Mouse (Mus musculus): ENCODE data around the gene Rpl18. TPM values are rescaled to one million over a fixed set of nuclear protein-coding genes. Genes with fewer than 3 reads are reported as not detected.
A peak's percentile ranks its signal among the peaks of the same experiment; 100 is the strongest.

The Rpl18 gene
- polyA plus RNA-seq, 1 experiment from 2014 or later, result 1,024 TPM

- H3K4me2 ChIP-seq (ENCODE audit: low read depth, low read length), result no peak overlapping the region
- no peak overlapping the region for H3K4me3 ChIP-seq (replicated peaks; ENCODE audit: low read length)
- no peak overlapping the region for H3K27ac ChIP-seq (ENCODE audit: low read length)
- 40% methylated on average over 6 of the region's 6 CpGs for WGBS
- peaks cover 8% of the 10 kb centered on the region; the same call in 1 of the 2 replicates for H3K36me3 ChIP-seq (ENCODE audit: control insufficient read depth, insufficient read depth, low read length)
- H3K4me1 ChIP-seq (ENCODE audit: control insufficient read depth, insufficient read depth, low read length), result peaks cover 31% of the 10 kb centered on the region
- no peaks in the 10 kb centered on the region for H3K27me3 ChIP-seq (ENCODE audit: control insufficient read depth, insufficient read depth, low read length)
- H3K9me3 ChIP-seq (replicated peaks; ENCODE audit: control insufficient read depth, low read length), result no peaks in the 10 kb centered on the region
- no peak for ATAC-seq (ENCODE audit: insufficient read depth, low FRiP score)
- H3K9ac ChIP-seq (ENCODE audit: low read length), result no peak overlapping the region
These were observed 6.2 kb upstream of the Rpl18 start for GRCm38 (mm10) chr7:45709036-45709435.

- Histone ChIP-seq H3K4me3 (replicated peaks; ENCODE audit: low read length) (no peak overlapping the region), H3K4me1 (ENCODE audit: control insufficient read depth, insufficient read depth, low read length) (peaks cover 36% of the 10 kb centered on the region), H3K27me3 (ENCODE audit: control insufficient read depth, insufficient read depth, low read length) (no peaks in the 10 kb centered on the region), H3K27ac (ENCODE audit: low read length) (no peak overlapping the region), H3K36me3 (ENCODE audit: control insufficient read depth, insufficient read depth, low read length) (peaks cover 8% of the 10 kb centered on the region; the same call in 1 of the 2 replicates), H3K4me2 (ENCODE audit: low read depth, low read length) (no peak overlapping the region), H3K9me3 (replicated peaks; ENCODE audit: control insufficient read depth, low read length) (no peaks in the 10 kb centered on the region), H3K9ac (ENCODE audit: low read length) (no peak overlapping the region)
- WGBS, result 75% methylated on average over 14 of the region's 14 CpGs
- ATAC-seq (ENCODE audit: insufficient read depth, low FRiP score), result no peak
These were observed 5.4 kb upstream of the Rpl18 start for GRCm38 (mm10) chr7:45709677-45710355.

GRCm38 (mm10) chr7:45710477-45711191, 4.6 kb upstream of the Rpl18 start:
- H3K4me3 ChIP-seq (replicated peaks; ENCODE audit: low read length), result no peak overlapping the region
- no peak overlapping the region for H3K27ac ChIP-seq (ENCODE audit: low read length)
- no peak for ATAC-seq (ENCODE audit: insufficient read depth, low FRiP score)
- H3K4me2 ChIP-seq (ENCODE audit: low read depth, low read length), result no peak overlapping the region
- H3K27me3 ChIP-seq (ENCODE audit: control insufficient read depth, insufficient read depth, low read length), result no peaks in the 10 kb centered on the region
- no peaks in the 10 kb centered on the region for H3K9me3 ChIP-seq (replicated peaks; ENCODE audit: control insufficient read depth, low read length)
- H3K4me1 ChIP-seq (ENCODE audit: control insufficient read depth, insufficient read depth, low read length), result peaks cover 36% of the 10 kb centered on the region
- no peak overlapping the region for H3K9ac ChIP-seq (ENCODE audit: low read length)
- WGBS, result 89% methylated on average over 20 of the region's 20 CpGs
- H3K36me3 ChIP-seq (ENCODE audit: control insufficient read depth, insufficient read depth, low read length), result peaks cover 8% of the 10 kb centered on the region; the same call in 1 of the 2 replicates

DNA sequence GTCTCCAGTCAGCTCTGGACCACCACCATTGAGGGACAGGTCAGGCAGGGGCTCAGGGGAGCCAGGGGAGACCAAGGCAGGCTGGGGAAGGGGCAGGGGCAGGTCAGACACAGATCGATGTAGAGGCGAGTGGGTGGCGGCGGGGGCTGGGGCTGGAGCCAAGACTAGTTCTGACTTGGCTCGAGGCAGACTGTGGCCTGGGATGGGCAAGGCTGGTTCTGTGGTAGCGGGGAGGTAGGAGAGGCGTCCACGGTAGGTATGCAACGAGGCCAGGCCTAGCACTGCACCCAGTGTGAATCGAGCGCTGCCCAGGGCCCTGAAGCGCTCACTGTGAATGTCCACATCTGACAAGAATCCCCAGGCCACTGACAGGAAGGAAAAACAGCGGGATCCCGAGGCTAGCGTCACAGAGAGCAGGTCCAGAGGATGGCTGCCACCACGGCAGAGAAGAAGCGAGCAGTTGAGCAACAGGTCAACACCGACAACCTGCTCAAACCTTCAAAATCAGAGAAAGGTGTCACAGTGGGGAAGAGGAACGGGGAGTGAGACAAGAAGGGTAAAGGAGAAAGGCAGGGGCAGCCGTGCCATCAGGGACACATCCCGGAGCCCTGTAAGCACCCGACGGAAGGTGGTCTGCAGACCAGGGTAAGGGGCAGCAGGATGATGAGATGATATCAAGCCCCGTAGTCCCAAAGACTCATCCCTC, 3.8 kb upstream of the Rpl18 start:
- no peak overlapping the region for H3K27ac ChIP-seq (ENCODE audit: low read length)
- H3K9ac ChIP-seq (ENCODE audit: low read length), result no peak overlapping the region
- H3K36me3 ChIP-seq (ENCODE audit: control insufficient read depth, insufficient read depth, low read length), result peaks cover 8% of the 10 kb centered on the region; the same call in 1 of the 2 replicates
- 88% methylated on average over 24 of the region's 24 CpGs for WGBS
- H3K9me3 ChIP-seq (replicated peaks; ENCODE audit: control insufficient read depth, low read length), result no peaks in the 10 kb centered on the region
- H3K4me3 ChIP-seq (replicated peaks; ENCODE audit: low read length), result no peak overlapping the region
- ATAC-seq (ENCODE audit: insufficient read depth, low FRiP score), result no peak
- no peaks in the 10 kb centered on the region for H3K27me3 ChIP-seq (ENCODE audit: control insufficient read depth, insufficient read depth, low read length)
- H3K4me2 ChIP-seq (ENCODE audit: low read depth, low read length), result no peak overlapping the region
- peaks cover 37% of the 10 kb centered on the region for H3K4me1 ChIP-seq (ENCODE audit: control insufficient read depth, insufficient read depth, low read length)

GRCm38 (mm10) chr7:45712022-45712757, 3.1 kb upstream of the Rpl18 start:
- Histone ChIP-seq H3K9ac (ENCODE audit: low read length) (no peak overlapping the region), H3K4me3 (replicated peaks; ENCODE audit: low read length) (no peak overlapping the region), H3K4me2 (ENCODE audit: low read depth, low read length) (no peak overlapping the region), H3K27ac (ENCODE audit: low read length) (no peak overlapping the region; the same call in 1 of the 2 replicates), H3K9me3 (replicated peaks; ENCODE audit: control insufficient read depth, low read length) (no peaks in the 10 kb centered on the region), H3K36me3 (ENCODE audit: control insufficient read depth, insufficient read depth, low read length) (peaks cover 8% of the 10 kb centered on the region; the same call in 1 of the 2 replicates), H3K4me1 (ENCODE audit: control insufficient read depth, insufficient read depth, low read length) (peaks cover 36% of the 10 kb centered on the region), H3K27me3 (ENCODE audit: control insufficient read depth, insufficient read depth, low read length) (no peaks in the 10 kb centered on the region)
- ATAC-seq (ENCODE audit: insufficient read depth, low FRiP score), result peak; percentile 49
- WGBS, result 82% methylated on average over 21 of the region's 21 CpGs

- Histone ChIP-seq H3K4me3 (replicated peaks; ENCODE audit: low read length) (peak overlapping the region; percentile 89), H3K9ac (ENCODE audit: low read length) (peak overlapping the region; percentile 82), H3K4me1 (ENCODE audit: control insufficient read depth, insufficient read depth, low read length) (peaks cover 26% of the 10 kb centered on the region), H3K4me2 (ENCODE audit: low read depth, low read length) (peak overlapping the region; percentile 67), H3K9me3 (replicated peaks; ENCODE audit: control insufficient read depth, low read length) (no peaks in the 10 kb centered on the region), H3K27ac (ENCODE audit: low read length) (peak overlapping the region; percentile 96), H3K27me3 (ENCODE audit: control insufficient read depth, insufficient read depth, low read length) (no peaks in the 10 kb centered on the region), H3K36me3 (ENCODE audit: control insufficient read depth, insufficient read depth, low read length) (peaks cover 8% of the 10 kb centered on the region; the same call in 1 of the 2 replicates)
- WGBS, result 84% methylated on average over 16 of the region's 16 CpGs
- ATAC-seq (ENCODE audit: insufficient read depth, low FRiP score), result no peak
These were observed 1.9 kb upstream of the Rpl18 start for GRCm38 (mm10) chr7:45713396-45713795.

GRCm38 (mm10) chr7:45713881-45714520, 1.3 kb upstream of the Rpl18 start:
- peaks cover 8% of the 10 kb centered on the region; the same call in 1 of the 2 replicates for H3K36me3 ChIP-seq (ENCODE audit: control insufficient read depth, insufficient read depth, low read length)
- WGBS, result 63% methylated on average over 6 of the region's 6 CpGs
- no peak for ATAC-seq (ENCODE audit: insufficient read depth, low FRiP score)
- H3K9me3 ChIP-seq (replicated peaks; ENCODE audit: control insufficient read depth, low read length), result no peaks in the 10 kb centered on the region
- H3K27me3 ChIP-seq (ENCODE audit: control insufficient read depth, insufficient read depth, low read length), result no peaks in the 10 kb centered on the region
- peak overlapping the region; percentile 89 for H3K4me3 ChIP-seq (replicated peaks; ENCODE audit: low read length)
- H3K4me1 ChIP-seq (ENCODE audit: control insufficient read depth, insufficient read depth, low read length), result peaks cover 28% of the 10 kb centered on the region
- peak overlapping the region; percentile 96 for H3K27ac ChIP-seq (ENCODE audit: low read length)
- peak overlapping the region; percentile 82 for H3K9ac ChIP-seq (ENCODE audit: low read length)
- peak overlapping the region; percentile 67 for H3K4me2 ChIP-seq (ENCODE audit: low read depth, low read length)

GRCm38 (mm10) chr7:45714630-45715089, 597 bp upstream of the Rpl18 start:
- Histone ChIP-seq H3K27ac (ENCODE audit: low read length) (peak overlapping the region; percentile 96), H3K36me3 (ENCODE audit: control insufficient read depth, insufficient read depth, low read length) (peaks cover 13% of the 10 kb centered on the region; the same call in 1 of the 2 replicates), H3K9me3 (replicated peaks; ENCODE audit: control insufficient read depth, low read length) (no peaks in the 10 kb centered on the region), H3K9ac (ENCODE audit: low read length) (peak overlapping the region; percentile 82), H3K27me3 (ENCODE audit: control insufficient read depth, insufficient read depth, low read length) (no peaks in the 10 kb centered on the region), H3K4me3 (replicated peaks; ENCODE audit: low read length) (peak overlapping the region; percentile 89), H3K4me2 (ENCODE audit: low read depth, low read length) (peak overlapping the region; percentile 67), H3K4me1 (ENCODE audit: control insufficient read depth, insufficient read depth, low read length) (peaks cover 34% of the 10 kb centered on the region)
- 7% methylated on average over 14 of the region's 14 CpGs for WGBS
- peak; percentile 71 for ATAC-seq (ENCODE audit: insufficient read depth, low FRiP score)

Data from stomach, embryonic 16.5 days (tissue).